Mouse (Mus musculus) megakaryocyte, embryonic 14.5 days (primary cell): ENCODE data around the gene Gp1ba.

Experiments
- FLI1 ChIP-seq: IDR thresholded peaks from 2 replicates; pipeline ENCODE4 v1.6.1; 2012; ENCODE audit warnings: low read length, inconsistent platforms, mixed read lengths
- GATA1 ChIP-seq: IDR thresholded peaks from 3 replicates; pipeline ENCODE4 v1.6.1; 2012; ENCODE audit warnings: mixed read lengths, low read length, inconsistent platforms, borderline replicate concordance

- TF ChIP-seq GATA1 (no peak), FLI1 (no peak)
Measured at GRCm38 (mm10) chr11:70629557-70629956, 9.4 kb upstream of the Gp1ba start.
